Mouse (Mus musculus) embryonic facial prominence, embryonic 15.5 days (tissue): ENCODE measurements around the gene Hk2. TPM values are rescaled to one million over a fixed set of nuclear protein-coding genes. Genes with fewer than 3 reads are reported as not detected.

Experiments used
- ATAC-seq: fragments of 200-750 bp; cut with Nextera tagmentation; 2 replicates; pipeline ENCODE4 v1.8.0; 2017; ENCODE audit warnings: low read depth, moderate TSS enrichment; ENCODE audit not compliant: insufficient number of reproducible peaks, low FRiP score, low TSS enrichment
- H3K27ac ChIP-seq: fragments of 300-500 bp; sonication (generic); replicated peaks from 2 replicates; pipeline ENCODE4 v1.5.1; 2015; ENCODE audit warnings: mild to moderate bottlenecking, inconsistent platforms
- H3K27me3 ChIP-seq: fragments of 300-500 bp; sonication (generic); 2 replicates; pipeline ENCODE4 v1.6.1; 2015; ENCODE audit warnings: inconsistent platforms
- H3K36me3 ChIP-seq: fragments of 300-500 bp; sonication (generic); 2 replicates; pipeline ENCODE4 v1.6.1; 2015; ENCODE audit warnings: mild to moderate bottlenecking, inconsistent platforms
- H3K4me1 ChIP-seq: fragments of 300-500 bp; sonication (generic); 2 replicates; pipeline ENCODE4 v1.6.1; 2015; ENCODE audit warnings: inconsistent platforms
- H3K4me2 ChIP-seq: fragments of 300-500 bp; sonication (generic); replicated peaks from 2 replicates; pipeline ENCODE4 v1.6.1; 2015; ENCODE audit warnings: mild to moderate bottlenecking, inconsistent platforms
- H3K4me3 ChIP-seq: fragments of 300-500 bp; sonication (generic); replicated peaks from 2 replicates; pipeline ENCODE4 v1.5.1; 2015; ENCODE audit warnings: mild to moderate bottlenecking, inconsistent platforms
- H3K9ac ChIP-seq: fragments of 300-500 bp; sonication (generic); 2 replicates; pipeline ENCODE4 v1.6.1; 2015; ENCODE audit warnings: inconsistent platforms
- H3K9me3 ChIP-seq: fragments of 300-500 bp; sonication (generic); replicated peaks from 2 replicates; pipeline ENCODE4 v1.6.1; 2016; ENCODE audit warnings: inconsistent platforms
- WGBS: fragments of 180-500 bp; shearing (Covaris S2); methylation state at CpG from one replicate; pipeline ENCODE4 v1.1.7; 2015; 5-methylcytosine and 5-hydroxymethylcytosine counted together
- polyA plus RNA-seq: library from polyadenylated mRNA; unstranded; fragments of >200 nt; fragmentation: Nextera tagmentation; extraction: Ambion mirVana; gene quantifications from 2 replicates; pipeline ENCODE4 v1.2.1, GENCODE M21; 2015

The Hk2 gene
- 19.5 and 23.2 TPM in 2 replicates for polyA plus RNA-seq

- under 1% methylated on average over 39 of the region's 39 CpGs for WGBS
- peak; percentile 96 for ATAC-seq
- H3K4me1 ChIP-seq = peaks cover 21% of the 10 kb centered on the region
- no peaks in the 10 kb centered on the region for H3K9me3 ChIP-seq
- peak within 1 kb of the TSS; percentile 66 for H3K4me3 ChIP-seq
- H3K9ac ChIP-seq = peak within 1 kb of the TSS; percentile 31
- H3K27me3 ChIP-seq = no peaks in the 10 kb centered on the region; the same call in 1 of the 2 replicates
- H3K27ac ChIP-seq = peak within 1 kb of the TSS; percentile 84
- peak within 1 kb of the TSS; percentile 89 for H3K4me2 ChIP-seq
- H3K36me3 ChIP-seq = no peaks in the 10 kb centered on the region
Observed at GRCm38 (mm10) chr6:82774321-82774764, at the start of gene Hk2. Gene Hk2 (minus strand): TSS chr6:82774454.

DNA sequence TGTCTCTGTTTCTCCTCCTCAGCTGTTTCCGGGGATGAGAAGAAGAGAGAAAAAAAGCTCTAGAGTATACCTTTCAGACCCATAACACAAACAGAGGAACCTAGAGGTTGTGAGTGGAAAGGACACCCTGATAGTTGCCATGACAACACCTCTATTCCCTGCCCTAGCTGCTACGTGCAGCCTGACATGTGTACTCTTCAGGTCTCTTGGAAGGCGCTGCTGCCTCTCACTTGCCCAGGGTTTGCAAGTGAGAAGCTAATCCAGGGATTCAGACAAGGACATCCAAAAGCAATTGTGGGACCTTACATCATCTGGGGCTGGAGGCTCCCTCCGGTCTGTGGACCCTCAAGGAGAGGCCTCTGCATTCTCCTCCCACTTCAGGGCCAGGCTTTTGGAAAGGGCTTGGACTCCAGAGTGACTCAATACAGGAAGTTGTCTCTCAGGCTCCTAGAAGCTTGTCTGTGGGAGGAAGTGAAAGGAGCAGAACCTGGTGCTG is 47.6 kb upstream of the Hk2 start:
- no peak overlapping the region for H3K4me2 ChIP-seq
- no peaks in the 10 kb centered on the region for H3K36me3 ChIP-seq
- ATAC-seq = 0 out of 2 replicates have a peak, but pooled peaks have one; percentile 54
- no peaks in the 10 kb centered on the region for H3K4me1 ChIP-seq
- WGBS = 39% methylated on average over 4 of the region's 4 CpGs
- no peak overlapping the region for H3K4me3 ChIP-seq
- H3K9ac ChIP-seq = no peak overlapping the region
- H3K9me3 ChIP-seq = no peaks in the 10 kb centered on the region
- no peak overlapping the region for H3K27ac ChIP-seq
- no peaks in the 10 kb centered on the region for H3K27me3 ChIP-seq

GRCm38 (mm10) chr6:82820716-82821115 is 46.5 kb upstream of the Hk2 start:
- no peaks in the 10 kb centered on the region for H3K36me3 ChIP-seq

GRCm38 (mm10) chr6:82814821-82815220 is 40.6 kb upstream of the Hk2 start:
- Histone ChIP-seq H3K4me3 (no peak overlapping the region), H3K27me3 (no peaks in the 10 kb centered on the region), H3K27ac (no peak overlapping the region), H3K36me3 (no peaks in the 10 kb centered on the region), H3K9me3 (no peaks in the 10 kb centered on the region), H3K4me1 (no peaks in the 10 kb centered on the region), H3K4me2 (no peak overlapping the region), H3K9ac (no peak overlapping the region)
- ATAC-seq = no peak
- WGBS = 68% methylated on average over 4 of the region's 4 CpGs

More at GRCm38 (mm10) chr6:82820716-82821115, 46.5 kb upstream of the Hk2 start:
- no peaks in the 10 kb centered on the region for H3K27me3 ChIP-seq
- H3K4me1 ChIP-seq = no peaks in the 10 kb centered on the region
- H3K9ac ChIP-seq = no peak overlapping the region
- H3K4me3 ChIP-seq = no peak overlapping the region
- no peaks in the 10 kb centered on the region for H3K9me3 ChIP-seq
- WGBS = 66% methylated on average over 3 of the region's 3 CpGs
- no peak for ATAC-seq
- no peak overlapping the region for H3K27ac ChIP-seq
- H3K4me2 ChIP-seq = no peak overlapping the region

GRCm38 (mm10) chr6:82807984-82808700 is 33.9 kb upstream of the Hk2 start:
- no peak overlapping the region for H3K4me2 ChIP-seq
- no peak overlapping the region for H3K27ac ChIP-seq
- no peak for ATAC-seq
- no peak overlapping the region for H3K4me3 ChIP-seq
- 81% methylated on average over 7 of the region's 7 CpGs for WGBS
- no peaks in the 10 kb centered on the region for H3K9me3 ChIP-seq
- no peaks in the 10 kb centered on the region for H3K27me3 ChIP-seq
- H3K4me1 ChIP-seq = no peaks in the 10 kb centered on the region
- no peaks in the 10 kb centered on the region for H3K36me3 ChIP-seq
- H3K9ac ChIP-seq = no peak overlapping the region

DNA sequence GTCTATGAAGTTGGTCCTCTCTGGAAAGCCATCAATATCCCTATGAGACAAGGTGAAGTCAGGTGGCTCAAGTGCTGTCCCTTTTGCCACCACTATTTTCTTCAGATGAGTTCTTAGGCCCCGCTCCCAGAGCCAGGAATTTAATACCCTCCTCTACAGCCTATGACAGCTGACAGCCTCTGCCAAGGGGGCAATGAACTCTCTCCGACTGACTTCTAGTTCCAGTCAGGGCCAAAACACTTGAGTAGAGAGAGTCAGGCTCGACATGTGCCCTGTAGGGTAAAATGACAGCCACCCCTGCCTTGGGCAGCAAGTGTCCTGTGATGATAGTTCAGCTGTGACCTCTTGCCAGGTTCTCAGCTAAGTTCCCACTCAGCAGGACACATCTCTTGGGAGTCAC is 32.7 kb upstream of the Hk2 start:
- no peak overlapping the region for H3K4me2 ChIP-seq
- no peaks in the 10 kb centered on the region for H3K9me3 ChIP-seq
- no peak overlapping the region for H3K27ac ChIP-seq
- no peaks in the 10 kb centered on the region for H3K36me3 ChIP-seq
- no peak overlapping the region for H3K4me3 ChIP-seq
- no peaks in the 10 kb centered on the region for H3K4me1 ChIP-seq
- no peak overlapping the region for H3K9ac ChIP-seq
- ATAC-seq = no peak
- WGBS = 54% methylated on average over 3 of the region's 3 CpGs
- H3K27me3 ChIP-seq = no peaks in the 10 kb centered on the region

DNA sequence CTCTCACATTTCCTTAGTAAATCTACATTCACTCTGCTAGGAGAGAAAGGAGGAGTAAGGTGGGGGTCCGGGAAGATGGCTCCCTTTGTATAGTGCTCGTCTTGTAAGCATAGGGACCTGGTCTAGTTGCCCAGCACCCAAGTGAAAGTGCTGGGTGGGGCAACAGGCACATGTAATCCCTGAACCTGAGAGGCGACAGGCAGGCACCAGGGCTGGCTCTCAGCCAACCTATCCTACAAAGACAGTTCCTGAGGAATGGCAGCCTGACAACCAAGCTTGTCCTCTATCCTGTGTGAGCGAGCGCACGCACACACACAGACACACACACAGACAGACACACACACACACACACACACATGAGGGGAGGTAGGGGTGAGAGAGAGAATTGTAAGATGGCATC is 32.2 kb upstream of the Hk2 start:
- no peak overlapping the region for H3K9ac ChIP-seq
- H3K4me2 ChIP-seq = no peak overlapping the region
- H3K27ac ChIP-seq = no peak overlapping the region
- ATAC-seq = 0 out of 2 replicates have a peak, but pooled peaks have one; percentile 43
- H3K27me3 ChIP-seq = no peaks in the 10 kb centered on the region
- H3K4me1 ChIP-seq = no peaks in the 10 kb centered on the region
- H3K9me3 ChIP-seq = no peaks in the 10 kb centered on the region
- H3K36me3 ChIP-seq = no peaks in the 10 kb centered on the region
- 61% methylated on average over 6 of the region's 6 CpGs for WGBS
- no peak overlapping the region for H3K4me3 ChIP-seq

DNA sequence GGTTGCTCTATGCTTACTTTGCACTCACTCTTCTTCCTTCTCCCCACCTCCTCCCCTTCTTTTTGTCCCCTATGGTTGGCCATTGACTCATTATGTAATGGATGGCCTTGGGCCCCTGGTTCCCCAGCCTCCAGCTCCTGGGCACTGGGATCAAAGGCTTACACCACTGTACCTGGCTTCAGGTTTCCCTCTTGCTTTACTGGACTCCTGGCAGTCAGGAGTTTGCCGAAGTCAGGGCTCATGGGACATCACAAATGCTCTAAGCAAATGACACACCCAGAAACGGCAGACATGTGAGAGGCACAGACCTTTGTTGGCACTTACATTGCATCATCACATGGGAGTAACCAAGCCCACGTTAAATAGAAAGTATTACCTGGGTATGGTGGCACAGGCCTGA is 31.6 kb upstream of the Hk2 start:
- Histone ChIP-seq H3K9me3 (no peaks in the 10 kb centered on the region), H3K4me1 (no peaks in the 10 kb centered on the region), H3K4me3 (no peak overlapping the region), H3K9ac (no peak overlapping the region), H3K36me3 (no peaks in the 10 kb centered on the region), H3K27me3 (no peaks in the 10 kb centered on the region), H3K4me2 (no peak overlapping the region), H3K27ac (no peak overlapping the region)
- 59% methylated on average over 3 of the region's 3 CpGs for WGBS
- ATAC-seq = no peak

DNA sequence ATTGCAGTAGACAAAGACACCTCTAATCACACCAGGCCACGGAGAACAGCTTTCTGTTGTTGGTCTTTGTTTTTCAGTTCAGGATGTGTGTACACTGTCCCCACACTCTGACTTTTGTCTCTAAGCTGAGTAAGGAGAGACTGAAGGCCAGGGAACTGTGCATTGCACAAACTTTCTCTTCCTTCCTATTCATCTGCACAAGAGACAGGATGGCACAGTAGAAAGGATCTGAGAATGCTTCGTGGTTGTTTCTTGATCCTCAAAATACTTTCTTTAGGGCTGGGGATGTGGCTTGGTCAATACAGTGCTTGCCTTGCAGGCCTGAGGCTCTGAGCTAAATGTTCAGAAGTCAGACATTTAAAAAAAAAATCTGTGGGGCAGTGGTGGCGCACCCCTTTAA is 30.7 kb upstream of the Hk2 start:
- Histone ChIP-seq H3K27ac (no peak overlapping the region), H3K27me3 (no peaks in the 10 kb centered on the region), H3K9ac (no peak overlapping the region), H3K4me2 (no peak overlapping the region), H3K36me3 (no peaks in the 10 kb centered on the region), H3K9me3 (no peaks in the 10 kb centered on the region), H3K4me1 (no peaks in the 10 kb centered on the region), H3K4me3 (no peak overlapping the region)
- WGBS = 82% methylated on average over 3 of the region's 3 CpGs
- no peak for ATAC-seq

DNA sequence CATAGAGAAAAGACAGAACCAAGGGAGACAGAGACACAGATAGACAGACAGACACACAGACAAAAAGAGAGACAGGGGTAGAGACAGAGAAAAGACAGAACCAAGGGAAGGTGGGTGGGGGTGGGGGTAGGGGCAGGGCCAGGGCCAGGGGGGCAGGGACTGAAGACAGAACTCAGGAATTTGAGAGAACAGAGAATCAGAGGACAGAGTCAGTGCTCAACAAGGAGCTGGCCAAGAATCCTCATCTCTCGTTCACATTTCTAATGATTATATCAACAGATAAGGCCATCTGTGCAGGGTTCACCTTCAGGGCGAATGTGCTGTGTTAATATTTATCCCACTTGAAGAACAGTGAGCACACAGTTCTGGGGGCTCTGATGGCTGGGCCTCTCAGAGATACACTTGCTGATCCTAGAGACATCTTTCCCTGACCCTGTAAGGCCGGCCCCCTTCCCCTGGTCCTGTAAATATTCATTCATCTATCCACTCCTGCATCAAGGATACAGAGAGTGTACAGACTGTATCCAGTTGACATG is 24.0 kb upstream of the Hk2 start:
- ATAC-seq = no peak

GRCm38 (mm10) chr6:82797300-82797839 is 23.1 kb upstream of the Hk2 start:
- no peak overlapping the region for H3K4me3 ChIP-seq
- H3K9ac ChIP-seq = no peak overlapping the region
- no peaks in the 10 kb centered on the region for H3K4me1 ChIP-seq
- H3K27me3 ChIP-seq = no peaks in the 10 kb centered on the region
- no peaks in the 10 kb centered on the region for H3K36me3 ChIP-seq
- no peaks in the 10 kb centered on the region for H3K9me3 ChIP-seq
- WGBS = 55% methylated on average over 5 of the region's 5 CpGs
- H3K27ac ChIP-seq = no peak overlapping the region
- ATAC-seq = no peak
- H3K4me2 ChIP-seq = no peak overlapping the region

More for the DNA sequence above, 24.0 kb upstream of the Hk2 start:
- H3K4me3 ChIP-seq = no peak overlapping the region
- WGBS = 54% methylated on average over 3 of the region's 3 CpGs
- H3K27ac ChIP-seq = no peak overlapping the region
- H3K4me1 ChIP-seq = no peaks in the 10 kb centered on the region
- H3K36me3 ChIP-seq = no peaks in the 10 kb centered on the region
- H3K4me2 ChIP-seq = no peak overlapping the region
- H3K27me3 ChIP-seq = no peaks in the 10 kb centered on the region
- no peaks in the 10 kb centered on the region for H3K9me3 ChIP-seq
- no peak overlapping the region for H3K9ac ChIP-seq
